Mouse (Mus musculus) heart, postnatal 0 days (tissue): ENCODE results near the gene Mymx.

Source experiments
- CTCF ChIP-seq: IDR thresholded peaks from 2 replicates; pipeline ENCODE4 v1.5.1; 2016; ENCODE audit warnings: antibody characterized with exemption, control low read depth, low read depth
- EP300 ChIP-seq: IDR thresholded peaks from 2 replicates; pipeline ENCODE4 v1.6.1; 2016; ENCODE audit warnings: antibody characterized with exemption, low read depth

DNA sequence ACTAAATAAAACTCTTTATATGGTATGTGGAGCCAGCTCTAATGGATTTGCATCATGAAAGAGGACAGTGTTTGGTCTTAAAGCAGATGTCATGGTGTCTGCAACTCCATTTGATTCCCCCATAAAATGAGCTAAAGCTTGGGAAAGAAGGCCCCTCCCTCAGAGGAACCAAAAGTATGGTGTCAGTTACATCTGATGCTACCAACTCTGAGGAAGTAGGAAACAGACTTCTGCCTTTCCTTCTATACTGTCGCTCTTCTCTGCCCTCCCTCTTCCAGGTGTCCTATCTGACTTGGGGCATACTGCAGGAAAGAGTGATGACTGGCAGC is 35.9 kb downstream of the Mymx start:
- TF ChIP-seq CTCF (no peak), EP300 (no peak)
